Mouse (Mus musculus): Measurements from ENCODE around the gene Auh. TPM values are rescaled to one million over a fixed set of nuclear protein-coding genes. Genes with fewer than 3 reads are reported as not detected.

Auh gene
- polyA plus RNA-seq, 1 experiment: 88.6 TPM

- Histone ChIP-seq H3K27ac (ENCODE audit: insufficient read depth, low read depth, low read length) (no peak overlapping the region), H3K36me3 (ENCODE audit: control insufficient read depth, insufficient read depth, low read length) (no peaks in the 10 kb centered on the region), H3K4me3 (ENCODE audit: insufficient read depth, low read depth, low read length) (no peak overlapping the region), H3K27me3 (replicated peaks; ENCODE audit: control insufficient read depth, insufficient read depth, low read length) (no peaks in the 10 kb centered on the region), H3K4me1 (ENCODE audit: control insufficient read depth, insufficient read depth, low read length) (no peaks in the 10 kb centered on the region)
- TF ChIP-seq CTCF (conservative IDR thresholded peaks at IDR 0.05; ENCODE audit: insufficient read depth, insufficient read length, low read depth, low read length) (no peak), POLR2A (IDR thresholded peaks at IDR 0.05; ENCODE audit: low read depth, low read length) (no peak)
- WGBS: 79% methylated on average over 19 of the region's 19 CpGs
- DNase-seq: no peak
Observed at GRCm38 (mm10) chr13:52883084-52883959, 46.2 kb downstream of the Auh start.

GRCm38 (mm10) chr13:52880386-52880785, 49.1 kb downstream of the Auh start:
- Histone ChIP-seq H3K4me3 (ENCODE audit: insufficient read depth, low read depth, low read length) (no peak overlapping the region), H3K4me1 (ENCODE audit: control insufficient read depth, insufficient read depth, low read length) (no peaks in the 10 kb centered on the region), H3K27me3 (replicated peaks; ENCODE audit: control insufficient read depth, insufficient read depth, low read length) (no peaks in the 10 kb centered on the region), H3K27ac (ENCODE audit: insufficient read depth, low read depth, low read length) (no peak overlapping the region), H3K36me3 (ENCODE audit: control insufficient read depth, insufficient read depth, low read length) (no peaks in the 10 kb centered on the region)
- 78% methylated on average over 5 of the region's 5 CpGs for WGBS
- no peak for TF ChIP-seq CTCF (conservative IDR thresholded peaks at IDR 0.05; ENCODE audit: insufficient read depth, insufficient read length, low read depth, low read length)
- no peak for TF ChIP-seq POLR2A (IDR thresholded peaks at IDR 0.05; ENCODE audit: low read depth, low read length)
- no peak for DNase-seq

- DNase-seq: no peak
- H3K4me3 ChIP-seq (ENCODE audit: insufficient read depth, low read depth, low read length): no peak overlapping the region
- no peak overlapping the region for H3K27ac ChIP-seq (ENCODE audit: insufficient read depth, low read depth, low read length)
- H3K36me3 ChIP-seq (ENCODE audit: control insufficient read depth, insufficient read depth, low read length): no peaks in the 10 kb centered on the region
- WGBS: 61% methylated on average over 12 of the region's 12 CpGs
- H3K27me3 ChIP-seq (replicated peaks; ENCODE audit: control insufficient read depth, insufficient read depth, low read length): no peaks in the 10 kb centered on the region
- no peaks in the 10 kb centered on the region for H3K4me1 ChIP-seq (ENCODE audit: control insufficient read depth, insufficient read depth, low read length)
- TF ChIP-seq CTCF (conservative IDR thresholded peaks at IDR 0.05; ENCODE audit: insufficient read depth, insufficient read length, low read depth, low read length) (no peak), POLR2A (IDR thresholded peaks at IDR 0.05; ENCODE audit: low read depth, low read length) (no peak)
Observed at GRCm38 (mm10) chr13:52879918-52880317, 49.6 kb downstream of the Auh start.

- no peak for DNase-seq
- TF ChIP-seq CTCF (conservative IDR thresholded peaks at IDR 0.05; ENCODE audit: insufficient read depth, insufficient read length, low read depth, low read length) (no peak), POLR2A (IDR thresholded peaks at IDR 0.05; ENCODE audit: low read depth, low read length) (no peak)
- Histone ChIP-seq H3K27ac (ENCODE audit: insufficient read depth, low read depth, low read length) (no peak overlapping the region), H3K4me1 (ENCODE audit: control insufficient read depth, insufficient read depth, low read length) (no peaks in the 10 kb centered on the region), H3K36me3 (ENCODE audit: control insufficient read depth, insufficient read depth, low read length) (no peaks in the 10 kb centered on the region), H3K27me3 (replicated peaks; ENCODE audit: control insufficient read depth, insufficient read depth, low read length) (no peaks in the 10 kb centered on the region), H3K4me3 (ENCODE audit: insufficient read depth, low read depth, low read length) (no peak overlapping the region)
- 86% methylated on average over 9 of the region's 9 CpGs for WGBS
Observed at GRCm38 (mm10) chr13:52879291-52879690, 50.2 kb downstream of the Auh start.

GRCm38 (mm10) chr13:52878823-52879222, 50.7 kb downstream of the Auh start:
- Histone ChIP-seq H3K27me3 (replicated peaks; ENCODE audit: control insufficient read depth, insufficient read depth, low read length) (no peaks in the 10 kb centered on the region), H3K4me3 (ENCODE audit: insufficient read depth, low read depth, low read length) (no peak overlapping the region), H3K27ac (ENCODE audit: insufficient read depth, low read depth, low read length) (no peak overlapping the region), H3K4me1 (ENCODE audit: control insufficient read depth, insufficient read depth, low read length) (no peaks in the 10 kb centered on the region), H3K36me3 (ENCODE audit: control insufficient read depth, insufficient read depth, low read length) (no peaks in the 10 kb centered on the region)
- no peak for DNase-seq
- 74% methylated on average over 7 of the region's 7 CpGs for WGBS
- TF ChIP-seq CTCF (conservative IDR thresholded peaks at IDR 0.05; ENCODE audit: insufficient read depth, insufficient read length, low read depth, low read length) (no peak), POLR2A (IDR thresholded peaks at IDR 0.05; ENCODE audit: low read depth, low read length) (no peak)

GRCm38 (mm10) chr13:52875541-52876325, 53.7 kb downstream of the Auh start:
- no peaks in the 10 kb centered on the region for H3K4me1 ChIP-seq (ENCODE audit: control insufficient read depth, insufficient read depth, low read length)
- WGBS: 91% methylated on average over 25 of the region's 25 CpGs

GRCm38 (mm10) chr13:52875089-52875488, 54.4 kb downstream of the Auh start:
- no peaks in the 10 kb centered on the region for H3K4me1 ChIP-seq (ENCODE audit: control insufficient read depth, insufficient read depth, low read length)
- H3K36me3 ChIP-seq (ENCODE audit: control insufficient read depth, insufficient read depth, low read length): no peaks in the 10 kb centered on the region
- H3K4me3 ChIP-seq (ENCODE audit: insufficient read depth, low read depth, low read length): no peak overlapping the region
- DNase-seq: no peak
- H3K27ac ChIP-seq (ENCODE audit: insufficient read depth, low read depth, low read length): no peak overlapping the region
- no peaks in the 10 kb centered on the region for H3K27me3 ChIP-seq (replicated peaks; ENCODE audit: control insufficient read depth, insufficient read depth, low read length)
- no peak for TF ChIP-seq POLR2A (IDR thresholded peaks at IDR 0.05; ENCODE audit: low read depth, low read length)
- no peak for TF ChIP-seq CTCF (conservative IDR thresholded peaks at IDR 0.05; ENCODE audit: insufficient read depth, insufficient read length, low read depth, low read length)
- 64% methylated on average over 6 of the region's 6 CpGs for whole genome bisulfite sequencing

More at GRCm38 (mm10) chr13:52875541-52876325, 53.7 kb downstream of the Auh start:
- no peak overlapping the region for H3K4me3 ChIP-seq (ENCODE audit: insufficient read depth, low read depth, low read length)
- DNase-seq: no peak
- TF ChIP-seq POLR2A (IDR thresholded peaks at IDR 0.05; ENCODE audit: low read depth, low read length) (no peak), CTCF (conservative IDR thresholded peaks at IDR 0.05; ENCODE audit: insufficient read depth, insufficient read length, low read depth, low read length) (no peak)
- no peak overlapping the region for H3K27ac ChIP-seq (ENCODE audit: insufficient read depth, low read depth, low read length)
- H3K27me3 ChIP-seq (replicated peaks; ENCODE audit: control insufficient read depth, insufficient read depth, low read length): no peaks in the 10 kb centered on the region
- no peaks in the 10 kb centered on the region for H3K36me3 ChIP-seq (ENCODE audit: control insufficient read depth, insufficient read depth, low read length)
